Mouse (Mus musculus) heart, adult 11 months (tissue): ENCODE measurements around the gene Slc12a8.

Experiments
- DNase-seq: peaks from one replicate; pipeline ENCODE4 v3.0.0; 2022

Slc12a8 gene

GRCm38 (mm10) chr16:33621836-33622235, 104.7 kb downstream of the Slc12a8 start:
- peak; percentile 36 for DNase-seq

- peak; percentile 83 for DNase-seq
These were observed 107.5 kb downstream of the Slc12a8 start for GRCm38 (mm10) chr16:33624586-33624985.

DNA sequence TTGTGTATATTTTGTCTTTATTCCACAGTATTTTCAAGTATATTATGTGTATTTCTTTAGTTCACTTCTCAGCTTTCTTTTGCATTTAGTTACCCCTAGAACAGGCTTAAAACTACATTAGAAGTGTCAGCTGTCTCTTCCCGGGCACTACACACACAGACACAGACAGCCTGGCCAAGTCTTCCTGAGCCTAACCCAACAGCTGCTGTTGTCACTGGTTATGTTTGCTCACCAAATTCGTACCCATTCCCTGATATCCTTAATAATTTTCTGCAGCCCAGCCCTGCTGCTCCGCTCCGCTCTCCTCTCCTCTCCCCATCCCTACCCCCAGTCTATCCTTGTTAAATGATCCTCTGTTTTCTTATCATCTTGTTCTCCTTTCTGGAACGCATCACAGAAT, 112.4 kb downstream of the Slc12a8 start:
- DNase-seq: peak; percentile 77

- DNase-seq: peak; percentile 72
These were observed 118.9 kb downstream of the Slc12a8 start for GRCm38 (mm10) chr16:33635836-33636595.

GRCm38 (mm10) chr16:33641779-33642178, 124.7 kb downstream of the Slc12a8 start:
- no peak for DNase-seq

GRCm38 (mm10) chr16:33653116-33653515, 136.0 kb downstream of the Slc12a8 start:
- peak; percentile 74 for DNase-seq

DNA sequence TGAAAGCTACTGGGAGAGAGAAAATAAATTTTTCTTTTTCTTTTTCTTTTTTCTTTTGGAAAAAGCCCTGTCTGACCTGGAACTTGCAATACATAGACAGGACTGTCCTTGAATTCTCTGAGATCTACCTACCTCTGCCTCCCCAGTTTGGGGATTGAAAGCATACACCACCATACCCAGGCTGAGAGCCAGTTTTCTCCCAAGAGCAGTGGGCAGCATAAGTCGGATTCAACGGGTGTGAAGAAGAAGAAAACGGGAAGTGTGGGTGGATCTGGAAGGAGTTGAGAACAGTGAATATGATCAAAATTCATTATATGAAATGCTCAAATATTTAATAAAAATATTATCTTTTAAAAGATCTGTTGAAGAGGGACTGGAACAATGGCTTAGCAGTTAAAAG, 138.3 kb downstream of the Slc12a8 start:
- DNase-seq: peak; percentile 43

- peak; percentile 76 for DNase-seq
These were observed 140.1 kb downstream of the Slc12a8 start for GRCm38 (mm10) chr16:33657191-33657590.

DNA sequence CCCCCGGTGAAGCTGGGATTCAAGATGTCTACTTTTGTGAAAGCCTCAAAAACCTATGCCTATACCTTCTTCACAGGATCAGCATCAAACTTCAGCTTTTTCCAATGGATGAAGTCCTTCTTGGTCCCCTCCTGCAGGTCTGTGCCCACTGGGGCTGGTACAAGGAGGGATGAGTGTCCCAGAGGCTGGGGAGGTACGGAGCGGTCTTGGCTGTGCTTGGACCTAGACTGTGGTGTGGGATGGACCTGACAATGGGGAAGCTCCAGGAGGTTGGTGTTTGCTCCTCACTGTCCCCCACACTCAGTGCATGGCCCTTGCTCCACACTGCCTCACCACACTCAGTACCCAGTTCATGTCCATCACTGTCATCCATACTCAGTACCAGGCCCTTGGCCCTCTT, 141.0 kb downstream of the Slc12a8 start:
- peak; percentile 77 for DNase-seq

DNA sequence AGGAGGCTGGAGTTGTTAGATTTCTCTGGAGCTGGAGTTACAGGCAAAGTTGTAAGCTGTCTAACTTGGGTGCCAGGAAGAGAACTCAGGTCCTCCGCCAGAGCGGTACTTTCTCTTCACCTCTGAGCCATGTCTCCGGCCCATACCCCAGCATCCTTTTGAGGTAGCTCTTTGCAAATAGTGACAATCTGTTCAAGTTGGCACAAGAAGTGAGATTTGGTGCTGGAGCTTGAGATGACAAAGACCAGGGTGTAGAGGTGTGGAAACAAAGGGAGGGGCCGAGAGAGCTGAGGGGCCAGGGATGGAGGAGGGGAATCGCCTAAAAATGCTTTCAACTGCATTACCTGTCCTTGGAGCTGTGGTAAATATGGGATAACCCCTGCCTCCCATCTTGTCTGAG, 142.4 kb downstream of the Slc12a8 start:
- DNase-seq: peak; percentile 87

GRCm38 (mm10) chr16:33660125-33660524, 143.0 kb downstream of the Slc12a8 start:
- DNase-seq: peak; percentile 98

- peak; percentile 75 for DNase-seq
These were observed 145.7 kb downstream of the Slc12a8 start for GRCm38 (mm10) chr16:33662841-33663240.

DNA sequence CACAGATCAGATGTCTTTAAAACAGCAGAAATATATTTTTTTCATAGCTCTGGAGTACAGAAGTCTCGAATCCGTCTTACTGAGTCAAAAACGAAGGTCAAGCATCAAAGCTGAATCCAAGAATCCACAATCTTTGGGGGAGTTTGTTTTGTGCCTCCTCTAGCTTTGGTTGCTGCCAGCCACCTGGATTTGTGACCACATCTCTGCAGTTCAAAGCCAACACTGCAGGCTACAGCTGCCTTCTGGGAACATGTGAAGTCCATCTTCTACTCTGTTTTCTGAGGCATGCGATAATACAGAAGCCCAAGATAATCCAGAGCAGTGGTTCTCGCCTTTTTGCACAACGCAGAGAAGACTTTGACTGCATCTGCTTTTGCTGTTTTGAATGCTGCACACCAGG, 149.1 kb downstream of the Slc12a8 start:
- peak; percentile 93 for DNase-seq

GRCm38 (mm10) chr16:33666985-33667538, 149.9 kb downstream of the Slc12a8 start:
- peak; percentile 84 for DNase-seq

- DNase-seq: no peak
These were observed 151.3 kb downstream of the Slc12a8 start for GRCm38 (mm10) chr16:33668448-33668847.

GRCm38 (mm10) chr16:33669072-33669471, 151.9 kb downstream of the Slc12a8 start:
- DNase-seq: no peak

DNA sequence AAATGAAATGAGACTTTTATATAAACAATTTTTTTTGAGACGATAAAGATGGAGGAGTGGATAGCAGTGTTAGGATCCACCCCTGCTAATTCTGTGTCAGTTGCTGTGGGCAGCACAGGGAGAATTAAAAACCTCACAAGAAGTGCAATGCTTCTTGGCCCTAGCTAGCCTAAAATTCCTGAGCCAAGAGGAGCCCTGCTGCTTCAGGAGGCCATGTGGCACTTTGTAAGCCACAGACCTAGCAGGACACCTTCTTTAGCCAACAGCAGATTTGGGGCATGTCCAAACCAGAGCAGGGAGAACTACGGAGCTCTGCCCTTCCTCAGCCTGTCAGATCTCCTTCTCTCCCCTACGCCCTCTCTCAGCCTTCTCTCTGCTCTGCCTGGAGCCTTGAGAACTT, 153.2 kb downstream of the Slc12a8 start:
- peak; percentile 94 for DNase-seq

GRCm38 (mm10) chr16:33670933-33671332, 153.8 kb downstream of the Slc12a8 start:
- peak; percentile 76 for DNase-seq

GRCm38 (mm10) chr16:33672188-33672587, 155.1 kb downstream of the Slc12a8 start:
- DNase-seq: peak; percentile 86

GRCm38 (mm10) chr16:33672643-33673042, 155.5 kb downstream of the Slc12a8 start:
- peak; percentile 40 for DNase-seq

GRCm38 (mm10) chr16:33673530-33674109, 156.5 kb downstream of the Slc12a8 start:
- peak; percentile 98 for DNase-seq

DNA sequence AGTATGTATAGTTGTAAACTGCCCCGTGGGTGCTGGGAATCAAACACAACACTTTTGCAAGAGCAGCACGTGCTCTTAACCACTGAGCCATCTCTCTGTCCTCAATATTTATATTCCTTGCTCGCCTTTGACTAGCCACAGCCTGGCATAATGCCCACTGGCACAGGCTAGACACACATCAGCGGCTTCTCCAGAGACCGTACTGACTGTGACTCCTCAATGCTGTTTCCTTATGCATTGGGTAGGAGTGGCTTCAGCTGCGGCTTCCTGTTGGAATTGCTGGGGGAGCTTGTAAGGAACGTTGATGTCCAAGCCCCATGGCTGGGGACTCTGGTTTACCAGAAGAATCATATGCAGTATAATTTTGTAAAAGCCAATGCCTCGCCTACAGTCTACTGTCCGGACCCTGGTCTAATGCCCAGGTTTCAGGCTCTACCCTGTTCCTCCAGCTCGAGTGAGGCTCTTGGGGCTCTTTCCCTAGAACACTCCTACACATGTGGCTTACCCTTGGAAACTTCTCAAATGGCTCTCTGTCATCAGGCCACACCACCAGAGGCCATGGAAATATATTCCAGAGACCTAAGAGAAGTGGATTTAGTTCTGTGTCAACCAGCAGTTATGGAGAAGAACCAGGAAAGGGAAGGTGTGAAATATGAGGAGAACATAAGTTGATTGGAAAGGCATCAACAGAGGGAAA, 158.2 kb downstream of the Slc12a8 start:
- peak; percentile 92 for DNase-seq

- peak; percentile 97 for DNase-seq
These were observed 158.7 kb downstream of the Slc12a8 start for GRCm38 (mm10) chr16:33675848-33676184.
